Mouse (Mus musculus) heart, adult 18-20 months (tissue): ENCODE data around the gene Chchd3. TPM values are rescaled to one million over a fixed set of nuclear protein-coding genes. Genes with fewer than 3 reads are reported as not detected.

ENCODE experiments used
- DNase-seq, 2 experiments: peaks; one replicate each; pipeline ENCODE4 v3.0.0; 2021 to 2022; ENCODE audit warnings: mixed read lengths in 1 of 2
- total RNA-seq, 2 experiments: library from RNA; stranded (reverse); gene quantifications; 2 replicates each; pipeline ENCODE4 v1.2.3; 2021

Gene Chchd3
- total RNA-seq, 2 experiments from 2014 or later, result 480 to 545 TPM

DNA sequence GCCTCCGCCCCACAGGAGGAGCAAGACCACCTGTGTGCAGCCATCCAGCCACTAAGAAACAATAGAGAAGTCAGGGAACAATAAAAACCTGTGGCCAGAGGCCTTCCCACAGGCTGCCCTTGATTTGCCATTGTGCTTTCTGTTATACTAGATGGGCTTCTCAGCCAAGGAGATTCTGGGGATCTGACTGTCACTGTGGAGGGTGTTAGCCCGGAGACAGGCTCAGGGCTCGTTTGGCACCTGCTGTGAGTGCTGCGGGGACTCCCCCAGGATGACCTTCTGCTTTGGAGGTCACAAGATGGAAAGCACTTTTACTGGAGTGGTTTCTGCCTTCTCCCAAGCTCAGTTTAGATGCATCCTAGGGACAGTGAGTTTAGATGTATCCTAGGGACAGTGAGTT is 262.5 kb downstream of the Chchd3 start:
- no peak for DNase-seq

DNA sequence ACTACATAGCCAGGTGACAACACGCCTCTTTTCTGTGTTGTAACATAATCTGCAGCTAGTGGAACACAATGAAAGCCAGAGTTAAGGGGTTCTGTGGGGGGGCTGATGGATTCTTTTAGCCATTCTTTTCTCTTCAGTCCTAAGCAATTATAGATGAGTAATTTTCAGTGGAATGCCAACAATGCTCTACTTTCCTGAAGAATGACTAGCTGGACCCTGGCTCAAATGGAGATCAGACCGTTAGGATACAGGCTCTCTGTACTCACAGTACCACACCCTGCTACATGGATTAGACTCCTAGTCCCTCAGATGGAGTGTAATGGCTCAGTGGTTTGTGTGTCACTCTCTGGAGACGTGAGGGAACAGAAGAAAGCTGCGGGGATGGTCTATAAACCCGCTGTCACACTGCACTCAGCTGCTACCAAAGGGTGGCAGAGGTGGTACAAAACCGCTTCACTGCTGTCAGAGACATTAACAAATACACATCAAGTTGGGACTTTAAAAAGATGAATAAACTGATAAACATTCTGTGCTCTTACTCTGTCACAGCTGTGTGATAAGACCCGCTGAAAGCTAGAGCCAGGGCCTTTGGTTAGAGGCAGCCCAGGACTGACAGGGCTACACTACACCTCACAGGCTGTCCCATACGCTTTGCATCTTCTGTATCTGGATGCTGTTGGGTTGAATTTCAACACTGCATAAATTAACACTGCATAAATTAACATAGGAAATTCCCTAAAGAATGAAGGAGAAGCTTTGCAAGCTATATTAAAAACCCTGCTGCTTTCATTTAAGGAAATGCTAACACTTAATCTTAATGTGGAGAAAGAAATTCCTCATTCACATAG is 264.2 kb downstream of the Chchd3 start:
- DNase-seq, result no peak

DNA sequence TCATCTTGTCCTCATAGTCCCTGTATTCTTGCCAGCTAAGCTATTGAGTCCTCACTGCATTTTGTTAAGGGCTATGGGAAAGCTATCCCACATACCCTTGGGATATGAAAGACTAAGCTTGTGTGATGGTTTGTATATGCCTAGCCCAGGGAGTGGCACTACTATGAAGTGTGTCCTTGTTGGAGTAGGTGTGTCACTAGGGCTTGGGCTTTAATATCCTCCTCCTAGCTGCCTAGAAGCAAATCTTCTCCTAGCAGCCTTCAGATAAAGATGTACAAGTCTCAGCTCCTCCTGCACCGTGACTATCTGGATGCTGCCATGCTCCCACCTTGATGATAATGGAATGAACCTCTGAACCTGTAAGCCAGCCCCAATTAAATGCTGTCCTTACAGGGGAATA is 266.5 kb downstream of the Chchd3 start:
- DNase-seq, result no peak

- DNase-seq, result no peak
Measured at GRCm38 (mm10) chr6:32793163-32793562, 266.9 kb downstream of the Chchd3 start.

GRCm38 (mm10) chr6:32790487-32790886 is 269.6 kb downstream of the Chchd3 start:
- no peak for DNase-seq

- DNase-seq, result no peak
Measured at GRCm38 (mm10) chr6:32787399-32787798, 272.7 kb downstream of the Chchd3 start.

GRCm38 (mm10) chr6:32786196-32786595 is 273.9 kb downstream of the Chchd3 start:
- no peak for DNase-seq

DNA sequence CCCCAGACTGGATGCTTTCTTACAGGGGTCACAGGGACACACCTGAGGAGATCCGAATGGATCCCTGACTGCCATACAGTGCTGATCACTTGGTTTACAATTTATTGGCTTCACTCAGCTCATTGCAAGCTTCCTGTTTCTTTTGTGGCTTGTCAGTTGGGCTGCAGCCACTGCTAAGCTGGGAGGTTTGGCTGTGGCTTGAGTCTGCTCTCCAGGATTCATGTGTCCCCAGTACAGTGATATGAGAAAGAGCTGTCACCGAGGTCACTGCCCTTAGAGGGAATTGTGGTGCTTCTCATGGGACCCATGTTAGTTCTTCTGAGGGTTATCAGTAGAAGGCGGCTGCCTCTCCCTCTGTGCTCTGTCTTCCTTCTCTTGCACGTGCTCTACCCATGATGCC is 277.0 kb downstream of the Chchd3 start:
- DNase-seq, result peak in 1 of 2 experiments; percentile 25

DNA sequence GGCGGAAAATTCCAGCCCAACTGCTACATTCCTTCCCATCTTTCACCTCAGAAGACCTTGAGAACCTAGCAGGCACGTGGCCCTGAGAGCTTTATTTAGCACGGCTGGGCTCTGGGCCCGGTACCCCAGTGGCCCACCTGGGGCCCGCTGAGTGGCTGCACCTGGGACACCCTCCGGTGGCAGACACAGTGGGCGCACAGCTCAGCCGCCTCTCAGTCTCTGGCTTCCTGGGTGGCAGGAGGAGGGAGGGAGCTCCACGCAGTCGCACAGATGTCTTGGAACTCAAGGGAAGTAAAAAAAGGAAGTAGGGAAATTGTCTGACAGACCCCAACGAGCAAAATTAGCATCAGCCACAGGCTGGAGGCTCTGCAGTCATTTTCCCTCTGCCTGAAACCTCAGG is 279.5 kb downstream of the Chchd3 start:
- peak; percentile 41 to 49 for DNase-seq

- DNase-seq, result no peak
Measured at GRCm38 (mm10) chr6:32776384-32776783, 283.7 kb downstream of the Chchd3 start.

GRCm38 (mm10) chr6:32754524-32754923 is 305.5 kb downstream of the Chchd3 start:
- DNase-seq, result peak; percentile 25 to 45

DNA sequence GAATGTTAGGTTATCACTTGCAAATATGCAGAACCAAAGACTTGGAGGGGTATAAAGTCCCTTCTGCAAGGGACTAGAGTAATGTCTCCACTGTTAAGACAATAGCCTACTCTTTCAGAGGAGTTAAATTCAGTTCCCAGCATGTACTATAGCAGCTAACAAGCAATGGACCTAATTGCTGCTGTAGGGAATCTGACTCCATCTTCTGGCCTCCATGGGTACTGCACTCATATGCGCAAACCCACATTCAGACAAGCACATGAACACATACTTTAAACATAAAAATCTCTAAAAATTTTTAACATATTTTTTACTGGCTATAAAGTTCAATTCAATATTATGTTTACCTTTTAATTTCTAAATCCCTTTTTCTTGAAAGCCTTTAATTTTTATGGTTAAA is 310.2 kb downstream of the Chchd3 start:
- no peak for DNase-seq

- no peak for DNase-seq
Measured at GRCm38 (mm10) chr6:32748777-32749176, 311.3 kb downstream of the Chchd3 start.

DNA sequence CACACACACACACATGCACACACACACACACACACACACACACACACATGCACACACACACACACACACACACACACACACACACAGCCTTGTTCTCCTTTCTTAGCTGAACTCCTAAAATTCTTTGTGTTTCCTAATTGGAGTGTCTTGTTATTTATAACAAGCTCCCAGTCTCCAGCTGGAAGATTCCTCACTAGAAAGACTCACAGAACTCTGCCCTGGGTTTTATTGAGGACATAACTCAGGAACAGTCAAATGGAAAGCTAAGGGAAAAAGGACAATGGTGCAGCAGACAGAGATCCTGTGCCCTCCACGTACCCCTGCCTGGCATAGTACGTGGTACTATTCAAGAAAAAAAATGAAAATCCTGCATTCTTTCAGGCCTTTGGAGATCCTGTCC is 312.7 kb downstream of the Chchd3 start:
- DNase-seq, result no peak

Other genes starting within 250 kb of the Chchd3 start
- 10 to 100 TPM; 36.7 to 37.1 TPM for gene Exoc4, start 188.8 kb upstream of the Chchd3 start, total RNA-seq